9 mouse cellular contexts compared by ENCODE assay signal in genomic region chr7:112208323-112209167, GRCm38 (mm10). TPM values are rescaled to one million over a fixed set of nuclear protein-coding genes. Genes with fewer than 3 reads are reported as not detected.
DNase-seq lines count a peak whose midpoint lies in the region; ATAC-seq and TF ChIP-seq lines count a peak whose summit lies in the region.
"Had no signal": no experiment of that assay in that cellular context is flagged by ENCODE, and none has a peak within 500 bp of the region (broad histone marks: within the 10 kb centered on the region; RNA-seq: fewer than 3 reads in every experiment).

No protein-coding gene starts in this region.

- ATAC-seq in heart, postnatal 0 days (ENCODE audit: insufficient read depth, low read depth): no peak

- peak overlapping the region; percentile 52 for H3K27ac ChIP-seq in heart, postnatal 0 days (ENCODE audit: low read depth)

- no peak overlapping the region for H3K4me3 ChIP-seq in heart, postnatal 0 days (ENCODE audit: low read depth, low read length)

- H3K27me3 ChIP-seq in heart, postnatal 0 days (ENCODE audit: control insufficient read depth, insufficient read depth, low read length): no peaks in the 10 kb centered on the region

- no peak overlapping the region for H3K9ac ChIP-seq in heart, postnatal 0 days (replicated peaks; ENCODE audit: low read depth, low read length)

- no peak for TF ChIP-seq EP300 in heart, postnatal 0 days (IDR thresholded peaks at IDR 0.05; ENCODE audit: low read depth)

- H3K36me3 ChIP-seq in heart, postnatal 0 days (replicated peaks; ENCODE audit: control insufficient read depth, insufficient read depth, low read length): no peaks in the 10 kb centered on the region

- no peak for DNase-seq in heart, postnatal 0 days (ENCODE audit: low spot score)
- DNase-seq in heart, postnatal 25 days (ENCODE audit: low spot score): no peak
- DNase-seq in induced T-regulatory cell, adult 2 months (ENCODE audit: low read depth): peak; percentile 54
- peak; percentile 27 to 40 for DNase-seq in kidney, postnatal 36 days
- peak; percentile 54 to 65 for DNase-seq in thymus, postnatal 10 days (ENCODE audit: low spot score in 2 of 2)
- DNase-seq in spleen, adult 18-20 months: no peak
- no peak for DNase-seq in right cerebral cortex, postnatal 25 days
- DNase-seq: gastrocnemius, postnatal 25 days had no signal

- H3K4me1 ChIP-seq in heart, postnatal 0 days (ENCODE audit: control insufficient read depth, insufficient read depth): peaks cover 28% of the 10 kb centered on the region

- no peak for TF ChIP-seq CTCF in heart, postnatal 0 days (IDR thresholded peaks at IDR 0.05; ENCODE audit: low read depth)

- WGBS in heart, postnatal 0 days: 54% methylated on average over 10 of the region's 10 CpGs

- no peaks in the 10 kb centered on the region for H3K9me3 ChIP-seq in heart, postnatal 0 days (replicated peaks; ENCODE audit: control insufficient read depth, low read length)

- H3K4me2 ChIP-seq in heart, postnatal 0 days (ENCODE audit: low read depth, low read length): no peak overlapping the region

- intact Hi-C loops in heart, postnatal 25 days (cut with DNase I): no loop called here

RNA-seq across cellular contexts. Expression of gene Mical2, which starts 17.1 kb away (rescaled TPM):
- 136 and 169 TPM in 2 replicates for total RNA-seq in heart, postnatal 0 days (2014; rRNA removed; ENCODE audit: low replicate concordance)
- polyA plus RNA-seq in heart, postnatal 0 days (2015; fragmentation: Nextera tagmentation; extraction: Ambion mirVana): 59.9 and 78.1 TPM in 2 replicates
- total RNA-seq in heart, postnatal 25 days (2021): 100 to 1,000 TPM in 1 of 2 experiments, 10 to 100 TPM in 1; 93.4 to 103 TPM

RNA-seq across cellular contexts. Expression of gene Dkk3, which starts 49.7 kb away (rescaled TPM):
- 53.8 and 56.0 TPM in 2 replicates for total RNA-seq in heart, postnatal 0 days (2014; rRNA removed; ENCODE audit: low replicate concordance)
- polyA plus RNA-seq in heart, postnatal 0 days (2015; fragmentation: Nextera tagmentation; extraction: Ambion mirVana): 90.6 and 96.6 TPM in 2 replicates
- 10 to 100 TPM; 44.8 to 46.7 TPM for total RNA-seq in heart, postnatal 25 days (2021)
- total RNA-seq: neutrophil, adult 5-6 weeks had no signal

Comparison
In these comparisons a context has a peak if more than half of its experiments do, and no peak if none do; other contexts are left out.
1. DNase-seq: peak in induced T-regulatory cell, adult 2 months (single experiment), kidney, postnatal 36 days (2 of 2) and thymus, postnatal 10 days (2 of 2); none in heart, postnatal 0 days (single experiment), heart, postnatal 25 days (single experiment), spleen, adult 18-20 months (0 of 2) and right cerebral cortex, postnatal 25 days (single experiment).